Mouse (Mus musculus): ENCODE measurements around the gene Tars2.
A peak's percentile ranks its signal among the peaks of the same experiment; 100 is the strongest.

Gene Tars2

DNA sequence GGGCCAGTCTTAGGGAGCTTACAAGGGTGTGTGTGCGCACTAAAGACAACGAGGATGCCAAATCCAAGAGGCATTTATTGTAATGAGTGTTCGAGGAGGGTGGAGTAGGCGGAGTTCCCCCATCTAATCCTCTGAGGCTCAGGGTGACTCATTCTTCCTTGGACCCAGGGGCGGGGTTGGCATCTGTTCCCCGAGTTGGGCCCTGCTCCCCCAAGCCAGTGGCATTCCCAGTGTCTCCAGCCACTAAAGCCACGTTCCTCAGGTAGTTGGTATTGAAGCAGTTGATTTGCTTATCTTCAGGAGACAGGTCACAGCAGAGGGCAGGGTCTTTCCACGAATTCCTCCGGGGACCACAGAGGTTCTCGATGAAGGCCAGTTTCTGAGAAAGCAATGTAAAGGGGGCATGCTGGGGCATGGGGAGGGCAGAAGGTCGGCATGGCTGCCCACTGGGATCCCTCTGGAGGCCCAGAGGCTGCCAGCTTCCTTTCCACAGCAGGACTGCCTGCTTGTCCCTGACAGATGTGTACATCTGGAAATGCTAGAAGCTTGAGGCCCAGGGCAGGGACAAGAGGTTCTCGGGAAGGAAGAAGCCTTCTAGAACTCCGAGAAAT lies 25.8 kb downstream of the Tars2 start:
- DNase-seq = no peak

DNA sequence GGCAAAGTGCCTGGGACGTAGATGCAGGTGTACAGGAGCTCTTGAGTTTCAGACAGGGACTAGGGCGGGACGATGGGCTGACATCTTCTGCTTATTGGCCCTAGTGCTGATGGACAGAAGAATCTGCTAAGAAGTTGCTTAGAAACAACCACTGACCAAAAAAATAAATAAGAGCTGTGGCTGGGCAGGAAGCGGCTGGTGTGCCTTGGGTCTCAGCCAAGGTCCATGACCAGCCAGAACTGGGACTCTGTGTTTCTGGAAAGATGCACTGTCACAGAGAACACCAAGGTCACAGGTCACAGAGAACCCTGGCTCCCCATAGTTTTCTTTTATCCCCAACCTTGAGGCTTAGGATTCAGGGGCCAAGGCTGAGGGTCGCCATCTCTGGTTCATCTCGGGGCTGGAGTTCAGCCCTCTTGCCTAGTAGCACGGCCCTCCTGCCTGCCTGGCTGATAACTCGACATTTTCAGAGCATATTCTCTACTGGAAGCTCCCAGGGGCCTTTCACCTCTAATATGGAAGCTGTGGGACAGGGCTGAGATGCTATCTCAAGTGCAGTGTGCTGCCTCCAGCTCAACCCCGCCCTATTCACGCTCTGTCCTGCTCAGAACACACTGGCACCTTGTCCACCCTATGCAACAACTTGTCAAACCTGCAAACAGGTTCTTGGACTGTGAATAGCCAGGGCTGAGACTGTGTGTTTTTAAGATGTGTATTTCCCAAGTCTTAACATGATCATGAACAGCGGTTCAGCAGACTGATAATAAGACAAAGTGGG lies 27.1 kb downstream of the Tars2 start:
- peak in 1 of 2 experiments; percentile 14 for DNase-seq

DNA sequence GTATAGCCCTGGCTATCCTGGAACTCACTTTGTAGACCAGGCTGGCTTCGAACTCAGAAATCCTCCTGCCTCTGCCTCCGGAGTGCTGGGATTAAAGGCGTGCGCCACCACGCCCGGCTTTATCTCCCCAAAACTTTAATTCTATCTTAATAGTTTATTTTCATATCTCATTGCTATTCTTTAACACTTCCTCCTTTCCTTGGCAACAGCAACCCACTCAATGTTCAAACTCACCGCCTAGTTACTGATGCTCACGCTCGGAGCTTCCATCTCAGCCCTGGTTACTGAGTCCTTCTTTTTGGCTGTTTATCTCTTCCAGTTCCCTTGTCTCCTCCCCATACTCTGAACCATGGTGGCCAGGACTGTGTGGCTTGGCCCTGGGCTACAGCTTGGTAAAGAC lies 27.7 kb downstream of the Tars2 start:
- DNase-seq = no peak

DNA sequence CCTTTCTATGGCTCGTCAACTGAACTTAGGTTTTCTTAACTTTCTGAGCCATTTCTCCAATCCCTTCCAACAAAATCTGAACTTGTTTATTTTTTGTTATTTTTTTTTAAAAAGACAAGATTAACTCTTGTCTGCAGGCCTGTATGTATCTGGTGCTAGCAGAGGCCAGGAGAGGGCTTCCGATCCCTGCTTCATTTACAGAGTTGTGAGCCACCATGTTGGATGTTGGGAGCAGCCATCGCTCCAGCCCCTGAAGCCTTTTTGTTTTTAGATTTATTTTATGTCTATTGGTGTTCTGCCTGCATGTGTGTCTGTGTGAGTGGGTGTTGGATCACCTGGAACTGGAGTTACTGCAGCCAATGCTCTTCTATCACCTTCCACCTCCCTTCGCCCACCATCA lies 28.2 kb downstream of the Tars2 start:
- no peak for DNase-seq

DNA sequence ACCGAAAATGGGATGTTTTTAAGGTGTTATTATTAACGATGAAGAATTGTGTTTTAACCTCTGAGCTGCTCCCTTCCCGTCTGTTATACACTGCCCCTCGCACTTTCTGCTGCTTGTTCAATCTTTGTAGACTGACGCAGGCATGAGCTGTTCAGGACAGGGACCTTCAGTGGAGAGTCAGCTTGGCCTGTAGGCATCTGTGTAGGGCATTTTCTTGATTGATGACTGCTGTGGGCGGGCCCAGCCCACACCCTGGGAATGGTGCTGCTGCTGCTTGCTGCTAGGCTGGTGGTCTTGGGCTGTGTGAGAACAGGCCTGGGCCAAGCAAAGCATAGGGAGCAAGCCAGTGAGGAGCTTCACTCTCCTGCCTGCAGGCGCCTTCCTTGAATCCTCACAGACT lies 29.6 kb downstream of the Tars2 start:
- DNase-seq = no peak

DNA sequence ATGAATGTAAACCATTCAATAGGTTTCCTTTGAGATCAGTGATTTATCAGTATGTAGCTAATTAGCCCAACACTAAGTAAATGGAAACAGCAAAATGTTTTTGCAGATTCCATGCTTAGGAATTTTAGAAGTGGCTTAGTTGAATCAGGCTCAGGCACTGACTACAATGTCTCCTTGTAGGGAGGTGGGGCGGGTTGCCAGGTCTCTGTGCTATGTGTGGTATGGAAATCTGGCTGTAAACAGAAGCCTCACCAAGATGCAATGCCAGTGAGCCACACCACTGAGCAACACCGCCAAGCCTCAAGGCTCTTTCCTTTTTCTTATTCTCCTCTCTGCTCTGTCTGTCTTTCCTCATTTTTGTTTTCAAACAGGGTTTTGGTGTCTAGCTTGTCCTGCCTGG lies 31.1 kb downstream of the Tars2 start:
- no peak for DNase-seq

DNA sequence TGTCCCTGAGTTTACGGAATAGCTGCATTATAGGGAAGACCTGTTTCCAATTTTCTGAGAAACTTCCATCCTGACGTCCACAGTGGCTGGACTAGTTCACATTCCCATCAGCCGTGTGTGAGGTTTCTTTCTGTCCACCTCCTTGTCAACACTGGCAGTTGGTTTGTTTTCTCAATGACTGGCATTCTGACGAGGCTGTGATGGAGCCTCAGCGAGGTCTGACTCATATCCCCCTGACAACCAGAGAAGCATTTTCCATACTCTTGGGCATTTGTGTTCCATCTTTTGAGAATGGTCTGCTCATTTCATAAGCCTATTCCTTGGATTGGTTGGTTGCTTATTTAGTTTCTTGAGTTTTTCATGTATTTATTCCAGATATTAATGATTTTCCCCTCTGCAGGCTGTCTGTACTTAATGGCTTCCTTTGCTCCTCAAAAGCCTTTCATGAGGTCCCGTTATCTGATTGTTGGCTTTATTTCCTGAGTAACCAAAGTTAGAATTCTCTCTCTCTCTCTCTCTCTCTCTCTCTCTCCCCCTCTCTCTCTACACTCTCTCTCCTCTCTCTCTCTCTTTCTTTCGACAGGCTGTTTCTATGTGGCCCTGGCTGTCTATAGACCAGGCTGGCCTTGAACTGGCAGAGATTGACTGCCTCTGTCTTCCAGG lies 33.2 kb downstream of the Tars2 start:
- DNase-seq = no peak

DNA sequence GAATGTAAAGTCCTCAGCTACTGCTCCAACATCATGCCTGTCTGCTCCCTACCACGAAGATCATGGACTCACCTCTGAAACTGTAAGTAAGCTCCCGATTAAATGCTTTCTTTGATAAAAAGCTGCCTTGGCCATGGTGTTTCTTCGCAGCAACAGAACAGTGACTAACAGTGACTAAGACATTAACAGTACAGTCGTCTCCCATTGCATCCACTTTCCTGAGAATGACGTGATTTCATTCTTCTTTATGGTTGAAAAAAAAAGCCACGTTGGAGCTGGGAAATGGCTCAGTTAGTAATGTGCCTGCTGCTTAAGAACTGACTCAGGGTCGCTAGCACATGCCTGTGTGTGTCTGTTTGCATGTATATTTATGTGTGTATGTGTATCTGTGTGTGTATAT lies 34.1 kb downstream of the Tars2 start:
- DNase-seq = no peak

DNA sequence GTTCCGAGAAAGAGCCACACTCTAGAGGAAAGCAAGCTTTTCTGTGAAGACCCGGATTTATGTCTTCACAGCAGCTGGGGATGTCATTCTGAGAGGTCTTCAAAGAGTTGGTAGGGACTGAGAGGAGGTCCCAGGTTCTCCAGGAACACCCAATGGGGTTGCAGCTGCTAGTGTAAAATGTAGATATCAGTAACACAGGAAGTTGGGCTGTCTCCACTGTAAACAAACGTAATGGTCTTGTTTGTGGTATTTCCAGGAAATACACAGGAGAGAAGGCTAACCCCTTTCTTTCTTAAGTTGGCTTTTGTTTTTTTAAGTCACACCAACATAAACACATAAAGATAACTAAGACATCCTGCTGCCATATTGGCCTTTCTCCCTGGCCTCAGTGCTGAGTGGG lies 37.6 kb downstream of the Tars2 start:
- DNase-seq = no peak

DNA sequence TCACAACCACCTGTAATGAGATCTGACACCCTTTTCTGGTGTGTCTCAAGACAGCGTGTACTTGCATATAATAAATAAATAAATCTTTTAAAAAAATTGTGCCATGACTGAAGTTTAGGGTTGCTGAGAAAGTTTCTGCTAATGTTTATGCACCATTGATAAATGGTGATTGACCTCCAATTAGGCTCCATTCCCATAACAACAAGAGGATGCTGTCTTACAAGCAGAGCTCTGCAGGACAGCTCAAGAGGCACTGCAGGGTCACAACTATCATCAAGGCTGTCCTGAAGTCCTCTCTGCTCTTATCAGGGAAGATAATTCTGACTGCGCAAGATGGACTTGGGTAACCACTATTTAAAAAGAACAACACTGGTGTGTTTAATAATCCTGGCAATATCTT lies 41.9 kb downstream of the Tars2 start:
- DNase-seq = no peak

DNA sequence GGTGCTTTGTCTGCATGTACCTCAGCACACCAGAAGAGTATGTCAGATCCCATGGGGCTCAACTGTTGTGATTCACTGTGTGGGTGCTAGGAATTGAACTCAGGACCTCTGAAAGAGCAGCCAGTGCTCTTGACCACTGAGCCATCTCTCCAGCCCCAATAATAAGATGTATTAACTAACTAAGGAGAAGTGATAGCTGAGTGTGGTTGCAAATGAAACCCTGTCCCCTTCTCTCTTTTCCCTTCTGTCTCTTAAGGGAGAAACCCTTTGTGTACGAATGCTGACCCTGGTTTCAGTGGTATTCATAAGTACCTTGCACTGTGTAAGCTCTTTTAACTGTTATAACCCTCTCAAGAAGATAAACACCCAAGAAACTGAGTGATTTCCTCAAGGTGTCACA lies 43.9 kb downstream of the Tars2 start:
- DNase-seq = no peak

DNA sequence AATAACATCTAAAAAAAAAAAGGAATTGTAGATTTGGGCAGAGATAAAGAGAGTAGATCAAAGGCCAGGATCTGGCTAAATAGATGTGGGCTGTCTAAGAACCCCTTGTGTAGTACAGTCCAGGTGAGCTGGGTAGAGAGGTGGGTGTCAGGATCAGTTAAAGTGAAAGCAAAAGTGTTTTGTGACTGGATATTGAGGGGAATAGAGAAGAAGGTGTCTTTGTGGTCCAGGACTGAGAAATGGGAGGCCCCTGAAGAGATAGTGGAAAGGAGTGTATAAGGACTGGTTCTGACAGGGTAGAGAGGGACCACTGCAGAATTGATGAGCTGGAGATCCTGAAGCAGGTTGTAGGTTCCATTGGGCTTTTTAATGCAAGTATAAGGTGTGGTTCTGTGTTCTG lies 50.0 kb downstream of the Tars2 start:
- DNase-seq = no peak

DNA sequence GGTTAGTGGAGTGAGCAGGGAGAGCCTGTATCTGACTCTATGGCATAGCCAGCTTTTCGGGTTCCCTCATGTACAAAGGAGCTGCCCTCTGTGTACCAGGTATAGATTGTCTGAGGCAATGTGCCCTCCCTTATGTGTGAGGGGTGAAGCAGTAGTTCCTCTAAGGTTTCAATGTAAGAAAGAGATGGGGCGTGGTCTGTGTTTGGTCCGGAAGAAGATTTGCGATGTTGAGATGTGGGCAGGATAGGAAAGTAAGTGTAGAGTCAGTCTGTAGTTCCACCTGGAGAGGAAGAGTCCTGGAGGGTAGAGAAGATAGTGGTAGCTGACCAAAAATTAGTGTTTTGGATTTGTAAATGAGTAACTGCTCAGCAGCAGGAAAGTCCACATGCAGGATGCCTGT lies 51.0 kb downstream of the Tars2 start:
- DNase-seq = no peak

DNA sequence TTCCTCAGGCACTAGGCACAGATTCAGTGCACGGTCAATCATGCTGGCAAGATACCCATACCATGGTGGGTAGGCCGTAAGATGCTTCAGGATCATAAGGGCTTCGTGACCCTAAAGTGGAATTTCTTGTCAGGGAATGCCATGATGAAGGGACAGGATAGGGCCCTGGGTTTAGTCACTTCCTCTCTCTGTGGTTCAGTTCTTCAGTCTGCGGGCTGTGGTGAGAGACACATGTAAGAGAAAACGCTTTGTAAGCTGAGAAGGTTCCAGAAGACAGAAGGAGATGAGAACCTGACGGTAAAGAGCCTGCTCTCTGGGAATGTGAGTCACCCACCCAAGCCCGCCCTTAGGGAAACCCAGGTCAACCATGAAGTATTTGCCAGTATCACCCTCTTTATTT lies 52.5 kb downstream of the Tars2 start:
- no peak for DNase-seq

DNA sequence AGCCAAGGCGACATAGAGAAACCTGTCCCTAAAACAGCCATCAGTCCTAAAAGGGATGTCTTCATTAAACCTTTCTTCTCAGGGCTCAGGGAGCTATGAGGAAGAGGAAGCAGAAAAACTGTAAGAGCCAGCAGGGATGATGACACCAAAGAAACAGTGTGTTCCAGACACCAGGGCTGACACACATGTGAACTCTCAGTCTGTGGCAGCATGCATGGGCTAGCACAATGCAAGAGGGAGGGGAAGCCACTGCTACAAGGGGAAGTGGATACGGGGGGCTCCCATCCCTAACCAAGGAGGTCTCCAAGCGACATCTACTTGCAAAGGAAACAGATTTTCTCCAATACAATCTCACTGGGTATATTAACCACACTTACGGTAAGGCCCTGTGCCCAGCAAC lies 53.7 kb downstream of the Tars2 start:
- no peak for DNase-seq

DNA sequence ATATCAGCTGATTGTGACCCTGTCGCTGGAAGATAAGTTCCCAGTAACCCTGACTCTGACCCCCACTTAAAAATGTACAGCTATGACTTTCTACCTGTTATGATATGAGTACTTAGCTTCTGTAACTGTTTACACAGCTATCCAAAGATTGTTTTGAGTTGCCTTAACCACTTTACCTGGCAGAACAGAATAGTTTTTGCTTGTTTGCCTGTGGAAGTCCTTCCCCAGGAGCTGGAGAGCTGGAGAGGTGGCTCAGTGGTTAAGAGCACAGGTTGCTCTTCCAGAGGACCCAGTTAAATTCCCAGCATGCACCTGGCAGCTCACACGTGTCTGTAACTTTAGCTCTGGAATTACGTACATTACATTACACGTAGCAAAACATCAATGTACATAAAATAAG lies 55.4 kb downstream of the Tars2 start:
- no peak for DNase-seq

DNA sequence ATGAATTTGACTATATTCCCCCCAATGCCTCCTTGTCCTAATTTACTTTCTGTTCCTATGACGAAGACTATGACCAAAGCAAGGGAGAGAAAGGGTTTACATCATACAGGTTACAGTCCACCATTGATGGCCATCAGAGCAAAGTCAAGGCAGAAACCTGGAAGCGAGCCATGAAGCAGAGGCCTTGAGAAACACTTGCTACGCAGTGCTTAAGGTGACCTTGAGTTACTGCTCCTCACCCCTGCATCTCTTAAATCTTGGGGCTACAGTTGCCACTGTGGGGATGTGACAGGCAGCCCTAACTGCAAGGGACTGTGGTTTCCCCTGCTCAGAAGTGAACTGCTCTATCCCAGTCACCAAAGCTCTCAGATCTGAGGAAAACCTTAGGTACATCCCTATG lies 56.7 kb downstream of the Tars2 start:
- DNase-seq = no peak

DNA sequence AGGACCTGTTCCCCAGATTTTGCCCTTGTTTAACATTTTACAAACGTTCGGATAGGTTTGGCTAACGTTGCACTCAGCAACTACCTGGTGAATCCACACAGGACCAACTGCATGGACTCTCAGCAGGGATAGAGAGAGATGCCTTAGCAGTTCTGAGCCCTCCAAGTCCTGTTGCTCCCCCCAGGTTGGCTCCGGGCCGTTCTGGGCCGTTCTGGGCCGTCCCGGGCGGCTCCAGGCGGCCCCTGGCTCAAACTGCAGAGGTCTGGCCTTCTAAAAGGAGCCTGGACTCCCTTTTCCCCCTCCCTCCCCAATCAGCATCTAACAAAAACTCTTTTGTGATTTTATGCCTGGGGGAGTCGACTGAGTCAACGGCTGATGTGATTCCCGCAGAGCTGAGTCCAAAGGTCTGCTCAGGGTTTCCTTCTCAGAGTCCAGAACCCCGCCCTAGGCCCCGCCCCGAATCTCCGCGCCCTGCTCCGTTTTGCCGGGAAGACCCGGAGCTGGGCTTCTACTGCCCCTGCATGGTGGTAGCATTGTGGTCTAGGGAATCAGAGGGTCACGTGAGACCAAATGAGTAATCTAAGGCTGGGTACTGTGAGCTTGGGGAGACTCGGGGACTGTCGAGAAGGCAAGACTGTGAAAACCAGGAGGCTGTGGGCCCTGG lies 58.0 kb downstream of the Tars2 start:
- DNase-seq = peak; percentile 78 to 80

DNA sequence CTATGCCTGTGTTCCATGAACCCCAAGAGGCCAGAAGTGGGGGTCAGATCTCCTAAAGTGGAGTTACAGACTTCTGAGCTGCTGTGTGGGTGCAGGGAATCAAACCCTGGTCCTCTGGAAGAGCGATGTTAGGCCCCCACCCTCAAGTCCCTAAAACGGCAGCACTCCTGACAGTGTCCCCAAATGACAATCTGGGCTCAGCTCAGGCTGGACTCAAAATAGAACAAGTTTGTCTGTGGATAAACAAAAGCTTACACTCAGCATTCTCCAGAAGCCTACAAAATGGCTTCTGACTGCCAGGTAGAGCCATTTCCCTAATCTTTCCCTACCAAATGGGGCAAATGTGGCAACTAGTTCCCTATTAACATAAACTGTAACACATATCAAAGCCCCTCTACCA lies 58.9 kb downstream of the Tars2 start:
- no peak for DNase-seq

DNA sequence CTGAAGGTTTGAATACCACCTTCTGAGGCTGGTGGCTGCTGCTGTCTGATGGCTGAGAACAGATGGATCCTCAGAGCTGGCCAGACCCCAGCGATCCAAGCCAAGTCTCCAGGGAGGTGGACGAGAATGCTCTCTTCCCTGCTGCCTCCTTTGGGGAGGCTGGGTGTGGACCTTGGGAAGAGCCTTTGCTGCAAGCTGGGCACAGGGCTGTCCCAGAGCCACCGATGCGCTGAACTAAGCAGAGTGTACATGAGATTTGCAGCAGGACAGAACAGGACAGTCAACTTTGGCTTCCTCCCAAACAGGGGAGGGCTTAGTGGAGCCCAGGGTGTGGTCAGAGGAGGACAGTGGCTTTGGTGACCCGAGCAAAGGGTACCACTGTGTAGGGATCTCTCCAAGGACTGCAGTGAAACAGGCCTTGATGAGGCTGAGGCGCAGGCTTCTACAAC lies 59.7 kb downstream of the Tars2 start:
- DNase-seq = peak; percentile 80 to 82

DNA sequence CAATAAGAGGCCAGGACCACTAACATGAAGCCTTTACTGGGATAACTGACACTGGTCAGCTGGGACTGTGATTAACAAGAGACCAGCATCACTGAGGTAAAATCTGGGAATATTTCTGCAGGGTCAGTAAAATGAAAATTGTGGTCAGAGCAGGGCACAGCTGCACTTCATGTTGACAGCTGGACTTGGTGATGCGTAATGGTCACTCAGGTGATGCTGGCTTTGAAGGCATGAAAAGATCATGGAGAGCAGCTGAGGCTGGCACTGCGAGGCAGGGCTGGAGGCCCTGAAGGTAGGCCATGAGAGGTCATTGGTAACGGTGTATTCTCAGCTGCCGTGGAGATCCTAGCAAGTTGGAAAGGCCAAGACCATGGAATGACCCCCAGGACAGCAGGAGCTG lies 61.7 kb downstream of the Tars2 start:
- no peak for DNase-seq

DNA sequence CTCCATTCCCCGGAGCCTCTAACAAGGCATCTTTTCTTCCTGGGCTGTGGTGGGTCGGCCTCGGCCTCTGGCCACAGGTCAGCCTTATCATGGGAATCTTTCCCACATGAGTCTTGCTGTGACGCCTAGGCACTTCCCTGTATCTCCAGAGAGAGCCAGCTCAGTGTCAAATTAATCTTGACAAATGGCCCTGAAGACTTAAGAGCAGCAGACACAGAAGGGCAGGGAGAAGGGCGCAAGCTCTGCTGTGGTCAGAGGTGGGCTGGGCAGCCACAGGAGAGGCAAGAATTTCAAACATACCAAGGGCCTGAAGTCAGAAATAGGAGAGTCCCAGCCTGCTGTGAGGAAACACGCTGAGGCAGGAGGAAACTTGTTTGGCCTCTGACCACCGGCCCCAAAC lies 63.6 kb downstream of the Tars2 start:
- DNase-seq = no peak

DNA sequence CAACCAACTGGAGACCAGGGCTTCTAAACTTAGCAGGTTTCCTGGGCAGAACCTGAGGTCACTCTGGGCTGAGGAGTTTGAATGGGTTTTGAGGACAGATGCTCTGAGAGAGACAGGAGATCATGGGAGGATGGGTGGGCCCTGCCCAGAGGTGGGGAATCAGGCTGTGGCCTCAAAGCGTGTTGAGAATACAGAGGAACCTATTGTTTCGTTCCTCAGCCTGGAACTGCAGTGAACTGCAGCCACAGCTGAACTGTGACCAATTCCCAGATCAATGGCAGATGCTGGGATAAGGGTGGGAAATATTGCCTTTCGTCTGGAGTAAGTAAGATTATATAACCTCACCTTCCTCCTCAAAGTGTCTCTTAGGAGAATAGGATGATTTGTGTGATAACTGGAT lies 64.2 kb downstream of the Tars2 start:
- DNase-seq = no peak

Measured in cerebellum, postnatal 10 days (tissue).